Mouse (Mus musculus): ENCODE results near the gene Amigo3. TPM values are rescaled to one million over a fixed set of nuclear protein-coding genes. Genes with fewer than 3 reads are reported as not detected.
A peak's percentile ranks its signal among the peaks of the same experiment; 100 is the strongest.

Gene Amigo3
- total and polyA plus RNA-seq, 3 experiments: 0.35 to 1.7 TPM; not detected in 1

GRCm38 (mm10) chr9:108044751-108045492, 8.0 kb upstream of the Amigo3 start:
- DNase-seq (ENCODE audit: low spot score) (no peak), ATAC-seq (ENCODE audit: extremely low read depth, insufficient number of reproducible peaks, low FRiP score, poor library complexity, severe bottlenecking) (no peak)
- Histone ChIP-seq H3K4me3 (ENCODE audit: low read depth, low read length) (no peak overlapping the region), H3K9me3 (replicated peaks) (no peaks in the 10 kb centered on the region), H3K27me3 (ENCODE audit: insufficient read depth, low read length) (no peaks in the 10 kb centered on the region), H3K36me3 (replicated peaks) (peaks cover 82% of the 10 kb centered on the region), H3K4me1 (ENCODE audit: insufficient read depth, low read depth, low read length) (peaks cover 39% of the 10 kb centered on the region)
- TF ChIP-seq GATA2 (IDR thresholded peaks at IDR 0.05; ENCODE audit: borderline replicate concordance, low read depth, low read length) (no peak), GATA1 (IDR thresholded peaks at IDR 0.05; ENCODE audit: borderline replicate concordance, low read length) (no peak), CTCF (IDR thresholded peaks at IDR 0.05; ENCODE audit: low read depth, low read length) (no peak), POLR2AphosphoS5 (IDR thresholded peaks at IDR 0.05; ENCODE audit: insufficient replicate concordance, low read depth, low read length) (no peak), TAL1 (conservative IDR thresholded peaks at IDR 0.05; ENCODE audit: low read depth, low read length) (no peak)

DNA sequence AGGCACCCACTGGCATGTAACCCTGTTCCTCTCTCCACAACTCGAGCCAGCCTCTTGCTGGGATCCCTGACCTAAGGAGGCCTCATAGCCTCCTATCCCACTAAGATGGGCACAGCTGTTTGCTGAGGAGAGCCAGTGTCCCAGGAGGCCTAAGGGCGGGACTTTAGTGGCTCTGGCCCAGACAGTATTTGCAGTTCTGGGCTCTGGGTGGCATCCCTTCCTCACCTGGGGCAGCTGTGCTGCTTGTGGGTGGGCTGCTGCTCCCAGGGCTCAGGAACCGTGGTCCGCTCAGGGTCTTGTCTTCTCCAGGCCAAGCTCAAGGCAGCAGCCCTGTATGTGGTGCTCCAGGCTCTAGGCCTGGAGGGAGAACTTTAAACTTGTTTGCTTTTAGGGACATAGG, 6.4 kb upstream of the Amigo3 start:
- Histone ChIP-seq H3K36me3 (replicated peaks) (peaks cover 84% of the 10 kb centered on the region), H3K27me3 (ENCODE audit: insufficient read depth, low read length) (no peaks in the 10 kb centered on the region), H3K4me3 (ENCODE audit: low read depth, low read length) (no peak overlapping the region), H3K9me3 (replicated peaks) (no peaks in the 10 kb centered on the region), H3K4me1 (ENCODE audit: insufficient read depth, low read depth, low read length) (peaks cover 56% of the 10 kb centered on the region)
- TF ChIP-seq GATA2 (IDR thresholded peaks at IDR 0.05; ENCODE audit: borderline replicate concordance, low read depth, low read length) (no peak), CTCF (IDR thresholded peaks at IDR 0.05; ENCODE audit: low read depth, low read length) (no peak), GATA1 (IDR thresholded peaks at IDR 0.05; ENCODE audit: borderline replicate concordance, low read length) (no peak), TAL1 (conservative IDR thresholded peaks at IDR 0.05; ENCODE audit: low read depth, low read length) (no peak), POLR2AphosphoS5 (IDR thresholded peaks at IDR 0.05; ENCODE audit: insufficient replicate concordance, low read depth, low read length) (no peak)
- DNase-seq (ENCODE audit: low spot score) (no peak), ATAC-seq (ENCODE audit: extremely low read depth, insufficient number of reproducible peaks, low FRiP score, poor library complexity, severe bottlenecking) (no peak)

- H3K9me3 ChIP-seq (replicated peaks): no peaks in the 10 kb centered on the region
- H3K4me3 ChIP-seq (ENCODE audit: low read depth, low read length): peak overlapping the region; percentile 80
- DNase-seq (ENCODE audit: low spot score) (no peak), ATAC-seq (ENCODE audit: extremely low read depth, insufficient number of reproducible peaks, low FRiP score, poor library complexity, severe bottlenecking) (no peak)
- TF ChIP-seq GATA2 (IDR thresholded peaks at IDR 0.05; ENCODE audit: borderline replicate concordance, low read depth, low read length) (no peak), GATA1 (IDR thresholded peaks at IDR 0.05; ENCODE audit: borderline replicate concordance, low read length) (no peak), TAL1 (conservative IDR thresholded peaks at IDR 0.05; ENCODE audit: low read depth, low read length) (no peak), POLR2AphosphoS5 (IDR thresholded peaks at IDR 0.05; ENCODE audit: insufficient replicate concordance, low read depth, low read length) (no peak), CTCF (IDR thresholded peaks at IDR 0.05; ENCODE audit: low read depth, low read length) (no peak)
- H3K4me1 ChIP-seq (ENCODE audit: insufficient read depth, low read depth, low read length): peaks cover 69% of the 10 kb centered on the region
- H3K36me3 ChIP-seq (replicated peaks): peaks cover 84% of the 10 kb centered on the region
- no peaks in the 10 kb centered on the region for H3K27me3 ChIP-seq (ENCODE audit: insufficient read depth, low read length)
These were observed 5.1 kb upstream of the Amigo3 start for GRCm38 (mm10) chr9:108047601-108048565.

GRCm38 (mm10) chr9:108048566-108048955, 4.4 kb upstream of the Amigo3 start:
- peak overlapping the region; percentile 80 for H3K4me3 ChIP-seq (ENCODE audit: low read depth, low read length)
- H3K4me1 ChIP-seq (ENCODE audit: insufficient read depth, low read depth, low read length): peaks cover 75% of the 10 kb centered on the region
- TF ChIP-seq CTCF (IDR thresholded peaks at IDR 0.05; ENCODE audit: low read depth, low read length) (no peak), TAL1 (conservative IDR thresholded peaks at IDR 0.05; ENCODE audit: low read depth, low read length) (no peak), GATA2 (IDR thresholded peaks at IDR 0.05; ENCODE audit: borderline replicate concordance, low read depth, low read length) (no peak), GATA1 (IDR thresholded peaks at IDR 0.05; ENCODE audit: borderline replicate concordance, low read length) (no peak), POLR2AphosphoS5 (IDR thresholded peaks at IDR 0.05; ENCODE audit: insufficient replicate concordance, low read depth, low read length) (no peak)
- no peaks in the 10 kb centered on the region for H3K9me3 ChIP-seq (replicated peaks)
- DNase-seq (ENCODE audit: low spot score) (peak; percentile 23), ATAC-seq (ENCODE audit: extremely low read depth, insufficient number of reproducible peaks, low FRiP score, poor library complexity, severe bottlenecking) (no peak)
- peaks cover 84% of the 10 kb centered on the region for H3K36me3 ChIP-seq (replicated peaks)
- no peaks in the 10 kb centered on the region for H3K27me3 ChIP-seq (ENCODE audit: insufficient read depth, low read length)

GRCm38 (mm10) chr9:108049016-108049455, 3.9 kb upstream of the Amigo3 start, which contains the start of gene Gmppb:
Gene Gmppb, plus strand, starts transcription at chr9:108049242.
- no peaks in the 10 kb centered on the region for H3K9me3 ChIP-seq (replicated peaks)
- H3K4me3 ChIP-seq (ENCODE audit: low read depth, low read length): peak within 1 kb of the TSS; percentile 80
- H3K36me3 ChIP-seq (replicated peaks): peaks cover 84% of the 10 kb centered on the region
- no peak for TF ChIP-seq GATA2 (IDR thresholded peaks at IDR 0.05; ENCODE audit: borderline replicate concordance, low read depth, low read length)
- peaks cover 80% of the 10 kb centered on the region for H3K4me1 ChIP-seq (ENCODE audit: insufficient read depth, low read depth, low read length)
- no peaks in the 10 kb centered on the region; the same call in 1 of the 2 replicates for H3K27me3 ChIP-seq (ENCODE audit: insufficient read depth, low read length)
- ATAC-seq (ENCODE audit: extremely low read depth, insufficient number of reproducible peaks, low FRiP score, poor library complexity, severe bottlenecking) (peak; percentile 91), DNase-seq (ENCODE audit: low spot score) (peak; percentile 97)

All from G1E (cell line).